Mouse (Mus musculus): ENCODE measurements around the gene Nt5c2. TPM values are rescaled to one million over a fixed set of nuclear protein-coding genes. Genes with fewer than 3 reads are reported as not detected.
"Not testable (repeated sequence)": the region's sequence is repeated elsewhere in the genome, so short reads cannot be mapped to it uniquely, and the experiment has no call there.

The Nt5c2 gene
- total and polyA plus RNA-seq, 3 experiments, result 16.7 to 63.9 (median 58.2) TPM

GRCm38 (mm10) chr19:46983966-46984380 is 31.0 kb downstream of the Nt5c2 start:
- Histone ChIP-seq H3K36me3 (ENCODE audit: control insufficient read depth, insufficient read depth, low read length) (no peaks in the 10 kb centered on the region), H3K79me2 (replicated peaks; ENCODE audit: control insufficient read depth, insufficient read depth, low read length) (no peaks in the 10 kb centered on the region), H3K9ac (ENCODE audit: low read depth, low read length) (no peak overlapping the region), H3K4me3 (no peak overlapping the region), H3K27me3 (ENCODE audit: control insufficient read depth, insufficient read depth, low read length) (no peaks in the 10 kb centered on the region), H3K4me1 (ENCODE audit: control insufficient read depth, insufficient read depth, low read length) (peaks cover 7% of the 10 kb centered on the region), H3K27ac (no peak overlapping the region)
- 49% methylated on average over 11 of the region's 11 CpGs for WGBS
- no peak for DNase-seq
- intact Hi-C loops (cut with DNase I), result no loop called here
- TF ChIP-seq POLR2A (IDR thresholded peaks at IDR 0.05; ENCODE audit: insufficient read depth, low read depth, low read length), result no peak
- TF ChIP-seq CTCF (IDR thresholded peaks at IDR 0.05), result no peak
- no peak for TF ChIP-seq EP300 (IDR thresholded peaks at IDR 0.05; ENCODE audit: insufficient read depth, low read depth, low read length)

- Histone ChIP-seq H3K4me3 (no peak overlapping the region), H3K27me3 (ENCODE audit: control insufficient read depth, insufficient read depth, low read length) (no peaks in the 10 kb centered on the region), H3K36me3 (ENCODE audit: control insufficient read depth, insufficient read depth, low read length) (no peaks in the 10 kb centered on the region), H3K79me2 (replicated peaks; ENCODE audit: control insufficient read depth, insufficient read depth, low read length) (no peaks in the 10 kb centered on the region), H3K4me1 (ENCODE audit: control insufficient read depth, insufficient read depth, low read length) (peaks cover 8% of the 10 kb centered on the region), H3K27ac (no peak overlapping the region), H3K9ac (ENCODE audit: low read depth, low read length) (no peak overlapping the region)
- DNase-seq, result no peak
- 79% methylated on average over 14 of the region's 14 CpGs for WGBS
- intact Hi-C loops (cut with DNase I), result no loop called here
- TF ChIP-seq CTCF (IDR thresholded peaks at IDR 0.05), result no peak
- no peak for TF ChIP-seq EP300 (IDR thresholded peaks at IDR 0.05; ENCODE audit: insufficient read depth, low read depth, low read length)
- no peak for TF ChIP-seq POLR2A (IDR thresholded peaks at IDR 0.05; ENCODE audit: insufficient read depth, low read depth, low read length)
Observed at GRCm38 (mm10) chr19:46983352-46983965, 31.5 kb downstream of the Nt5c2 start.

DNA sequence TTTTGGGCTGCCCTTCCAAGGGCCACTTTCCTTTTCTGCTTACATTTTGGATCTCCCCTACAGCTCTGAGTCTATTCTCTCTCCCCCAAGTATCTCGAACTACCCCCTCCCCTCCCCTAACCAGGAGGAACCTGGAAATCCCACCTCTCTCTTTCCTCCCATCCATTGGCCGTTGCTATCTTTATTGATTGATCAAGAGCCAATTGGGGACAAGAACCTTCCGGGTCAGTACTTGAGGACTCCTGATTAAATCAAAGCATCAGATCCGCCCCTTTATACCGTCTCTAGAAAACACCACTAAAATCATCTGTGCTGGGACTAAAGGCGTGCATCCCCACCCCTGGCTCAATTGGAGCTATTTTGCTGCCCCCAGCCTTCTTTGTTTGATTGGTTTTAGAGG is 33.5 kb downstream of the Nt5c2 start:
- Histone ChIP-seq H3K27ac (no peak overlapping the region), H3K9ac (ENCODE audit: low read depth, low read length) (no peak overlapping the region), H3K4me1 (ENCODE audit: control insufficient read depth, insufficient read depth, low read length) (peaks cover 8% of the 10 kb centered on the region), H3K36me3 (ENCODE audit: control insufficient read depth, insufficient read depth, low read length) (no peaks in the 10 kb centered on the region), H3K4me3 (no peak overlapping the region), H3K79me2 (replicated peaks; ENCODE audit: control insufficient read depth, insufficient read depth, low read length) (no peaks in the 10 kb centered on the region), H3K27me3 (ENCODE audit: control insufficient read depth, insufficient read depth, low read length) (no peaks in the 10 kb centered on the region)
- WGBS, result 59% methylated on average over 6 of the region's 6 CpGs
- TF ChIP-seq POLR2A (IDR thresholded peaks at IDR 0.05; ENCODE audit: insufficient read depth, low read depth, low read length) (no peak), EP300 (IDR thresholded peaks at IDR 0.05; ENCODE audit: insufficient read depth, low read depth, low read length) (no peak), CTCF (IDR thresholded peaks at IDR 0.05) (no peak)
- intact Hi-C loops (cut with DNase I), result no loop called here
- DNase-seq, result no peak

GRCm38 (mm10) chr19:46979781-46980105 is 35.2 kb downstream of the Nt5c2 start:
- intact Hi-C loops (cut with DNase I), result loop anchor here (5.0 kb wide), 1 partner anchor 47 kb away; no protein-coding TSS in a partner anchor

GRCm38 (mm10) chr19:46978920-46979780 is 35.8 kb downstream of the Nt5c2 start:
- TF ChIP-seq EP300 (IDR thresholded peaks at IDR 0.05; ENCODE audit: insufficient read depth, low read depth, low read length) (no peak), CTCF (IDR thresholded peaks at IDR 0.05) (peak; percentile 31), POLR2A (IDR thresholded peaks at IDR 0.05; ENCODE audit: insufficient read depth, low read depth, low read length) (no peak)
- peak; percentile 40 to 52 for DNase-seq

More at GRCm38 (mm10) chr19:46979781-46980105, 35.2 kb downstream of the Nt5c2 start:
- DNase-seq, result no peak
- Histone ChIP-seq H3K4me3 (no peak overlapping the region), H3K9ac (ENCODE audit: low read depth, low read length) (no peak overlapping the region), H3K4me1 (ENCODE audit: control insufficient read depth, insufficient read depth, low read length) (peaks cover 8% of the 10 kb centered on the region), H3K79me2 (replicated peaks; ENCODE audit: control insufficient read depth, insufficient read depth, low read length) (no peaks in the 10 kb centered on the region), H3K27ac (no peak overlapping the region), H3K27me3 (ENCODE audit: control insufficient read depth, insufficient read depth, low read length) (no peaks in the 10 kb centered on the region), H3K36me3 (ENCODE audit: control insufficient read depth, insufficient read depth, low read length) (no peaks in the 10 kb centered on the region)
- WGBS, result 45% methylated on average over 3 of the region's 3 CpGs
- TF ChIP-seq POLR2A (IDR thresholded peaks at IDR 0.05; ENCODE audit: insufficient read depth, low read depth, low read length) (no peak), CTCF (IDR thresholded peaks at IDR 0.05) (no peak), EP300 (IDR thresholded peaks at IDR 0.05; ENCODE audit: insufficient read depth, low read depth, low read length) (no peak)

GRCm38 (mm10) chr19:46978069-46978468 is 36.9 kb downstream of the Nt5c2 start:
- not testable (repeated sequence) for H3K4me1 ChIP-seq (ENCODE audit: control insufficient read depth, insufficient read depth, low read length); H3K4me3 ChIP-seq; H3K79me2 ChIP-seq (replicated peaks; ENCODE audit: control insufficient read depth, insufficient read depth, low read length); DNase-seq; H3K36me3 ChIP-seq (ENCODE audit: control insufficient read depth, insufficient read depth, low read length); H3K27me3 ChIP-seq (ENCODE audit: control insufficient read depth, insufficient read depth, low read length); H3K9ac ChIP-seq (ENCODE audit: low read depth, low read length); H3K27ac ChIP-seq
- intact Hi-C loops (cut with DNase I), result loop anchor here (5.0 kb wide), 1 partner anchor 46 kb away; no protein-coding TSS in a partner anchor
- 93% methylated on average over 3 of the region's 3 CpGs for WGBS

More at GRCm38 (mm10) chr19:46978920-46979780, 35.8 kb downstream of the Nt5c2 start:
- WGBS, result 48% methylated on average over 17 of the region's 17 CpGs
- intact Hi-C loops (cut with DNase I), result loop anchor here (5.0 kb wide), 1 partner anchor 47 kb away; no protein-coding TSS in a partner anchor
- Histone ChIP-seq H3K27ac (no peak overlapping the region), H3K4me3 (no peak overlapping the region), H3K79me2 (replicated peaks; ENCODE audit: control insufficient read depth, insufficient read depth, low read length) (no peaks in the 10 kb centered on the region), H3K9ac (ENCODE audit: low read depth, low read length) (no peak overlapping the region), H3K27me3 (ENCODE audit: control insufficient read depth, insufficient read depth, low read length) (no peaks in the 10 kb centered on the region), H3K4me1 (ENCODE audit: control insufficient read depth, insufficient read depth, low read length) (peaks cover 8% of the 10 kb centered on the region), H3K36me3 (ENCODE audit: control insufficient read depth, insufficient read depth, low read length) (no peaks in the 10 kb centered on the region)
